Mouse (Mus musculus) forebrain, embryonic 16.5 days (tissue): ENCODE measurements around the gene Rps7. TPM values are rescaled to one million over a fixed set of nuclear protein-coding genes. Genes with fewer than 3 reads are reported as not detected.

ENCODE experiments used
- microRNA-seq: library from miRNA; unstranded; fragments of <30 nt; microRNA quantifications from one replicate; pipeline ENCODE4, GENCODE M21; 2017
- polyA plus RNA-seq: library from polyadenylated mRNA; unstranded; fragments of >200 nt; fragmentation: Nextera tagmentation; extraction: Ambion mirVana; gene quantifications from 2 replicates; pipeline ENCODE4 v1.2.1, GENCODE M21; 2015

Rps7 gene
- polyA plus RNA-seq, 1 experiment from 2014 or later = 419 TPM

Small RNAs within 50 kb of the gene (microRNA-seq; reads per million reads assigned to microRNA genes)
- gene Mir6937 = not detected

Other genes with a start within 250 kb of the Rps7 start
- not detected in 2 replicates for gene Dcdc2c, start 83.6 kb downstream of the Rps7 start, polyA plus RNA-seq
- 0.15 and 0.48 TPM in 2 replicates for gene Allc, start 53.4 kb downstream of the Rps7 start, polyA plus RNA-seq
- 0.34 and 0.60 TPM in 2 replicates for gene Colec11, start 12.6 kb downstream of the Rps7 start, polyA plus RNA-seq
- 27.9 and 30.6 TPM in 2 replicates for gene Rnaseh1, start 13.6 kb upstream of the Rps7 start, polyA plus RNA-seq
- gene Adi1, start 39.3 kb upstream of the Rps7 start, polyA plus RNA-seq = 40.4 and 44.3 TPM in 2 replicates
- gene Trappc12, start 114.5 kb upstream of the Rps7 start, polyA plus RNA-seq = 47.0 and 50.0 TPM in 2 replicates
- gene Eipr1, start 115.8 kb upstream of the Rps7 start, polyA plus RNA-seq = 75.9 and 79.3 TPM in 2 replicates